Comparison of ENCODE assay signal across 9 mouse cellular contexts in genomic region chr4:99941655-99942414, GRCm38 (mm10). TPM values are rescaled to one million over a fixed set of nuclear protein-coding genes. Genes with fewer than 3 reads are reported as not detected.
DNase-seq lines count a peak whose midpoint lies in the region; ATAC-seq and TF ChIP-seq lines count a peak whose summit lies in the region.
"Had no signal": no experiment of that assay in that cellular context is flagged by ENCODE, and none has a peak within 500 bp of the region (broad histone marks: within the 10 kb centered on the region; RNA-seq: fewer than 3 reads in every experiment).

No protein-coding gene starts in this region.

- peak; percentile 65 for TF ChIP-seq CTCF in intestine, postnatal 0 days (IDR thresholded peaks at IDR 0.05; ENCODE audit: low read depth)

- WGBS in intestine, postnatal 0 days: 46% methylated on average over 10 of the region's 10 CpGs
- WGBS in forebrain, embryonic 11.5 days: 88% methylated on average over 10 of the region's 10 CpGs
- 87% methylated on average over 10 of the region's 10 CpGs for WGBS in forebrain, embryonic 13.5 days

- no peaks in the 10 kb centered on the region for H3K9me3 ChIP-seq in intestine, postnatal 0 days (ENCODE audit: control insufficient read depth)
- H3K9me3 ChIP-seq in forebrain, embryonic 11.5 days (ENCODE audit: control insufficient read depth, low read length): no peaks in the 10 kb centered on the region
- no peaks in the 10 kb centered on the region for H3K9me3 ChIP-seq in forebrain, embryonic 13.5 days (replicated peaks)
- H3K9me3 ChIP-seq: embryonic facial prominence, embryonic 13.5 days had no signal

- DNase-seq in cerebellum, postnatal 10 days: peak; percentile 42 to 55
- DNase-seq in cerebellum, postnatal 36 days: no peak
- DNase-seq in thymus, postnatal 0 days (ENCODE audit: low spot score): peak; percentile 33
- DNase-seq in thymus, postnatal 10 days (ENCODE audit: low spot score in 2 of 2): no peak
- DNase-seq in forebrain, embryonic 11.5 days (ENCODE audit: low spot score): no peak

- H3K4me3 ChIP-seq in intestine, postnatal 0 days (ENCODE audit: low read depth, low read length): no peak overlapping the region
- H3K4me3 ChIP-seq in forebrain, embryonic 11.5 days (ENCODE audit: low read depth, low read length): no peak overlapping the region
- H3K4me3 ChIP-seq in forebrain, embryonic 13.5 days: no peak overlapping the region
- H3K4me3 ChIP-seq: embryonic facial prominence, embryonic 13.5 days had no signal

- H3K4me2 ChIP-seq in intestine, postnatal 0 days (replicated peaks; ENCODE audit: low read depth): peak overlapping the region; percentile 28
- no peak overlapping the region for H3K4me2 ChIP-seq in forebrain, embryonic 11.5 days (ENCODE audit: low read depth, low read length, severe bottlenecking)
- H3K4me2 ChIP-seq in forebrain, embryonic 13.5 days: no peak overlapping the region
- H3K4me2 ChIP-seq: embryonic facial prominence, embryonic 13.5 days had no signal

- peak overlapping the region; percentile 68 for H3K27ac ChIP-seq in intestine, postnatal 0 days (ENCODE audit: low read depth, low read length)
- H3K27ac ChIP-seq in forebrain, embryonic 11.5 days (ENCODE audit: low read depth, low read length): no peak overlapping the region
- H3K27ac ChIP-seq in forebrain, embryonic 13.5 days: no peak overlapping the region
- H3K27ac ChIP-seq: embryonic facial prominence, embryonic 13.5 days had no signal

- H3K9ac ChIP-seq in intestine, postnatal 0 days (ENCODE audit: low read depth, low read length): no peak overlapping the region
- no peak overlapping the region for H3K9ac ChIP-seq in forebrain, embryonic 11.5 days (ENCODE audit: low read length)
- H3K9ac ChIP-seq in forebrain, embryonic 13.5 days: no peak overlapping the region
- H3K9ac ChIP-seq: embryonic facial prominence, embryonic 13.5 days had no signal

- H3K4me1 ChIP-seq in intestine, postnatal 0 days (replicated peaks; ENCODE audit: control insufficient read depth, insufficient read depth, low read length): peaks cover 3% of the 10 kb centered on the region
- H3K4me1 ChIP-seq in forebrain, embryonic 11.5 days (replicated peaks; ENCODE audit: control insufficient read depth, insufficient read depth, low read length): no peaks in the 10 kb centered on the region
- no peaks in the 10 kb centered on the region for H3K4me1 ChIP-seq in forebrain, embryonic 13.5 days

- no peaks in the 10 kb centered on the region for H3K27me3 ChIP-seq in intestine, postnatal 0 days (replicated peaks; ENCODE audit: control insufficient read depth, insufficient read depth, low read length)
- no peaks in the 10 kb centered on the region for H3K27me3 ChIP-seq in forebrain, embryonic 11.5 days (ENCODE audit: control insufficient read depth, insufficient read depth, low read length)
- no peaks in the 10 kb centered on the region for H3K27me3 ChIP-seq in forebrain, embryonic 13.5 days
- H3K27me3 ChIP-seq: embryonic facial prominence, embryonic 13.5 days had no signal

- 0 out of 2 replicates have a peak, but pooled peaks cover 8% of the 10 kb centered on the region for H3K36me3 ChIP-seq in intestine, postnatal 0 days (ENCODE audit: control insufficient read depth, insufficient read depth)
- no peaks in the 10 kb centered on the region for H3K36me3 ChIP-seq in forebrain, embryonic 11.5 days (ENCODE audit: control insufficient read depth, insufficient read depth, low read length)
- no peaks in the 10 kb centered on the region for H3K36me3 ChIP-seq in forebrain, embryonic 13.5 days (ENCODE audit: poor library complexity, severe bottlenecking)
- H3K36me3 ChIP-seq: embryonic facial prominence, embryonic 13.5 days had no signal

- ATAC-seq in intestine, postnatal 0 days: peak; percentile 81
- peak; percentile 59 for ATAC-seq in megakaryocyte progenitor cell, adult 5-6 weeks (replicated peaks; ENCODE audit: poor library complexity)
- ATAC-seq in forebrain, embryonic 11.5 days (replicated peaks; ENCODE audit: low FRiP score): no peak; the same call in 1 of the 2 replicates
- ATAC-seq in forebrain, embryonic 13.5 days: no peak

RNA-seq across cellular contexts. Expression of gene Itgb3bp, which starts 12.2 kb away (rescaled TPM):
- polyA plus RNA-seq in thymus, postnatal 0 days (2015; fragmentation: Nextera tagmentation; extraction: Ambion mirVana): 46.1 and 47.1 TPM in 2 replicates
- 21.7 and 22.4 TPM in 2 replicates for polyA plus RNA-seq in intestine, postnatal 0 days (2015; fragmentation: Nextera tagmentation; extraction: Ambion mirVana)
- total RNA-seq in megakaryocyte progenitor cell, adult 5-6 weeks (2015): 26.8 and 29.2 TPM in 2 replicates
- total RNA-seq in megakaryocyte progenitor cell, adult 5-6 weeks (2017): 24.4 and 28.7 TPM in 2 replicates
- polyA plus RNA-seq in forebrain, embryonic 11.5 days (2014; fragmentation: Nextera tagmentation; extraction: Ambion mirVana): 51.0 and 57.3 TPM in 2 replicates
- polyA plus RNA-seq in forebrain, embryonic 13.5 days (2015; fragmentation: Nextera tagmentation; extraction: Ambion mirVana): 35.4 and 44.1 TPM in 2 replicates

RNA-seq across cellular contexts. Expression of gene Pgm1, which starts 12.6 kb away (rescaled TPM):
- 42.0 and 42.9 TPM in 2 replicates for polyA plus RNA-seq in thymus, postnatal 0 days (2015; fragmentation: Nextera tagmentation; extraction: Ambion mirVana)
- 139 and 143 TPM in 2 replicates for polyA plus RNA-seq in intestine, postnatal 0 days (2015; fragmentation: Nextera tagmentation; extraction: Ambion mirVana)
- total RNA-seq in megakaryocyte progenitor cell, adult 5-6 weeks (2015): 17.6 and 19.8 TPM in 2 replicates
- 42.3 and 43.0 TPM in 2 replicates for total RNA-seq in megakaryocyte progenitor cell, adult 5-6 weeks (2017)
- 56.8 and 58.9 TPM in 2 replicates for polyA plus RNA-seq in forebrain, embryonic 11.5 days (2014; fragmentation: Nextera tagmentation; extraction: Ambion mirVana)
- polyA plus RNA-seq in forebrain, embryonic 13.5 days (2015; fragmentation: Nextera tagmentation; extraction: Ambion mirVana): 30.8 and 32.1 TPM in 2 replicates

Comparison
In these comparisons a context has a peak if more than half of its experiments do, and no peak if none do; other contexts are left out.
1. DNase-seq: peak in cerebellum, postnatal 10 days (2 of 2) and thymus, postnatal 0 days (single experiment); none in cerebellum, postnatal 36 days (0 of 2), thymus, postnatal 10 days (0 of 2) and forebrain, embryonic 11.5 days (single experiment).
2. ATAC-seq: peak in intestine, postnatal 0 days (single experiment) and megakaryocyte progenitor cell, adult 5-6 weeks (single experiment); none in forebrain, embryonic 11.5 days (single experiment) and forebrain, embryonic 13.5 days (single experiment).